Mouse (Mus musculus) lung, embryonic 16.5 days (tissue): ENCODE data around the gene Anapc15-ps. TPM values are rescaled to one million over a fixed set of nuclear protein-coding genes. Genes with fewer than 3 reads are reported as not detected.
"Not testable (repeated sequence)": the region's sequence is repeated elsewhere in the genome, so short reads cannot be mapped to it uniquely, and the experiment has no call there.

Experiments used
- ATAC-seq: fragments of 200-750 bp; cut with Nextera tagmentation; 2 replicates; pipeline ENCODE4 v1.8.0; 2017; ENCODE audit warnings: low read depth, mild to moderate bottlenecking, moderate library complexity
- H3K27ac ChIP-seq: fragments of 300-500 bp; sonication (generic); 2 replicates; pipeline ENCODE4 v1.5.1; 2014; ENCODE audit warnings: mild to moderate bottlenecking, control low read depth, low read length
- H3K27me3 ChIP-seq: fragments of 300-500 bp; sonication (generic); 2 replicates; pipeline ENCODE4 v1.6.1; 2014; ENCODE audit warnings: low read depth, low read length, mixed read lengths; ENCODE audit not compliant: control insufficient read depth, insufficient read depth
- H3K36me3 ChIP-seq: fragments of 300-500 bp; sonication (generic); 2 replicates; pipeline ENCODE4 v1.6.1; 2014; ENCODE audit warnings: low read length; ENCODE audit not compliant: control insufficient read depth, insufficient read depth
- H3K4me1 ChIP-seq: fragments of 300-500 bp; sonication (generic); replicated peaks from 2 replicates; pipeline ENCODE4 v1.6.1; 2014; ENCODE audit warnings: low read length, mixed read lengths; ENCODE audit not compliant: control insufficient read depth, insufficient read depth
- H3K4me2 ChIP-seq: fragments of 300-500 bp; sonication (generic); 2 replicates; pipeline ENCODE4 v1.6.1; 2014; ENCODE audit warnings: low read depth, low read length, control low read depth
- H3K4me3 ChIP-seq: fragments of 300-500 bp; sonication (generic); 2 replicates; pipeline ENCODE4 v1.5.1; 2014; ENCODE audit warnings: mild to moderate bottlenecking, low read length, control low read depth
- H3K9ac ChIP-seq: fragments of 300-500 bp; sonication (generic); 2 replicates; pipeline ENCODE4 v1.6.1; 2014; ENCODE audit warnings: low read length, control low read depth
- H3K9me3 ChIP-seq: fragments of 300-500 bp; sonication (generic); 2 replicates; pipeline ENCODE4 v1.6.1; 2016; ENCODE audit warnings: low read length; ENCODE audit not compliant: control insufficient read depth
- WGBS: fragments of 180-500 bp; shearing (Covaris S2); extraction: QIAGEN DNeasy Blood & Tissue Kit; methylation state at CpG from one replicate; pipeline ENCODE4 v1.1.7; 2014; 5-methylcytosine and 5-hydroxymethylcytosine counted together
- polyA plus RNA-seq: library from polyadenylated mRNA; unstranded; fragments of >200 nt; fragmentation: Nextera tagmentation; extraction: Ambion mirVana; gene quantifications from 2 replicates; pipeline ENCODE4 v1.2.1, GENCODE M21; 2015

Gene Anapc15-ps
- polyA plus RNA-seq, 1 experiment from 2014 or later, result not detected

DNA sequence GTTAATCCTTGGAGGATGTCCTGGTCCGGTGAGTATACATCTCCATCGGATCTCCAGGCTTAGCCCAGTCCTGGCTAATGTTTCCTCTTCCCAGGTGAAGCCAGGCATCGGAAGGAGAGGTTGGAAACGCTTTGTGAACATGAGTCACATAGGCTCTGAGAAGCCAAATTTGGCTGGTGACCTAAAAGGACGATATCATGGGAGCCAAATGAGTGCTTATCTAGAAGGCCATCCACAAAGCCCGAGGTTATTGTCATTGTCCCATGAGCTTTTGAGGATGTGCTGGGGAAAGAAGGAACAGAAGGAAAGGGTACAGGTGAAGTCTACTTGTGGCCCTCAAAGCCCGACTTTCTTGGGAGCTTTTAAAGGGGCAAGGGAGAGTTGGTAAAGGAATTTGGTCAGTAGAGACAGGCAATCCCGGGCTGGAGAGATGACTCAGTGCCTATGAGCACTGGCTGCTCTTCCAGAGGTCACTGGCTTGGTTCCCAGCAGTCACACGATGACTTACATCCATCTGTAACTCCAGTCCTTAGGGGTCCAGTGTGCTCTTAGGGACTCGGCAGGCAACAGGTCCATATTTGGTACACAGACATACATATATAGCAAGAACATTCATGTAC is 42.4 kb downstream of the Anapc15-ps start:
- Histone ChIP-seq H3K4me1 (no peaks in the 10 kb centered on the region), H3K36me3 (no peaks in the 10 kb centered on the region), H3K4me3 (no peak overlapping the region), H3K27ac (no peak overlapping the region), H3K27me3 (no peaks in the 10 kb centered on the region), H3K9me3 (no peaks in the 10 kb centered on the region), H3K9ac (no peak overlapping the region), H3K4me2 (no peak overlapping the region)
- ATAC-seq, result no peak
- WGBS, result 75% methylated on average over 10 of the region's 10 CpGs

GRCm38 (mm10) chr10:95630166-95630565 is 43.1 kb downstream of the Anapc15-ps start:
- not testable (repeated sequence) for H3K9me3 ChIP-seq

DNA sequence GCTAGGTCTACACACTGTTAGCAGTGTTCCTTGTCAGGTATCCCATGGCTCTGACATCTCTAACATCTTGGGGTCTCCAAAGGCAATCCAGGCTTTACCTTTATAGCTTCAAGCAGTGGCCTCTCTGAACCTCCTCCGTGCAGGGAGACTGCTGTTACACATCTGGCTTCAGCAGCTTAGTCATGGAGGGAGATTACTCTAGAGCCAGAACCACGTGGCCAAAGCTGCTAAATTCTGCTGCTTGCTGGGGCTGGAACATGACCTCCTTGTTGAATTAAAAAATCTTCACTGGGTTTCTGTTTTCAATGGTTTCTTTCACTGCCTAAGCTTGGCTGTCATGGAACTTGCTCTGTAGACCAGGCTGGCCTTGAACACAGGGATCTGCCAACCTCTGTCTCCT is 44.9 kb downstream of the Anapc15-ps start:
- no peaks in the 10 kb centered on the region for H3K9me3 ChIP-seq
- H3K27ac ChIP-seq, result no peak overlapping the region
- H3K4me2 ChIP-seq, result no peak overlapping the region
- no peak overlapping the region for H3K9ac ChIP-seq
- peaks cover 2% of the 10 kb centered on the region; the same call in 1 of the 2 replicates for H3K4me1 ChIP-seq
- no peaks in the 10 kb centered on the region for H3K36me3 ChIP-seq
- no peak for ATAC-seq
- 69% methylated on average over 2 of the region's 2 CpGs for whole genome bisulfite sequencing
- H3K27me3 ChIP-seq, result no peaks in the 10 kb centered on the region
- no peak overlapping the region for H3K4me3 ChIP-seq

More at GRCm38 (mm10) chr10:95630166-95630565, 43.1 kb downstream of the Anapc15-ps start:
- 75% methylated on average over 4 of the region's 4 CpGs for WGBS
- not testable (repeated sequence) for ATAC-seq, H3K4me3 ChIP-seq, H3K36me3 ChIP-seq, H3K4me2 ChIP-seq, H3K27ac ChIP-seq, H3K9ac ChIP-seq, H3K27me3 ChIP-seq, H3K4me1 ChIP-seq

GRCm38 (mm10) chr10:95627381-95627780 is 45.9 kb downstream of the Anapc15-ps start:
- WGBS, result 53% methylated on average over 6 of the region's 6 CpGs

DNA sequence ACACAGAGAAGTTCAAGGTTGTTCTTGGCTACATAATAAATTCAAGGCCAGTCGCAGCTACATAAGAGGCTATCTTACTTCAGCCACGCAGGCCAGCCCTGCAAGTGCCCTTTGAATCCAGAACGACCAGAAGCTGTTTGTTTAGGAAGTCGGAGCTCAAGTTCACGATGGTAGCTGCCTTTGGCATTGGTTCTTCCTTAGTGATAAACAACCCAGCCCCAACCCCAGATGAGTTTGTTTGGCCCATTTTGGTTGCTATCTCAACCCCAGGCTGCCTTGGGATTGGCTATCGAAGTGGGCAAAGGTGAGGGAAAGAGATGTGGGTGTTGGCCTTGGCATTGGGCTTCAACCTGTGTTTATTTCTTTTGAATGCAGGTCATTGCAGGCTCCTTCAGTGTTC is 48.0 kb downstream of the Anapc15-ps start:
- no peak overlapping the region for H3K27ac ChIP-seq
- H3K27me3 ChIP-seq, result no peaks in the 10 kb centered on the region
- WGBS, result 46% methylated on average over 6 of the region's 6 CpGs
- H3K4me1 ChIP-seq, result peaks cover 5% of the 10 kb centered on the region; the same call in 1 of the 2 replicates
- no peak overlapping the region for H3K9ac ChIP-seq
- no peak for ATAC-seq
- H3K4me3 ChIP-seq, result no peak overlapping the region
- H3K4me2 ChIP-seq, result no peak overlapping the region
- H3K36me3 ChIP-seq, result no peaks in the 10 kb centered on the region
- no peaks in the 10 kb centered on the region for H3K9me3 ChIP-seq

More at GRCm38 (mm10) chr10:95627381-95627780, 45.9 kb downstream of the Anapc15-ps start:
- H3K9ac ChIP-seq, result no peak overlapping the region
- ATAC-seq, result no peak
- no peak overlapping the region for H3K4me2 ChIP-seq
- H3K36me3 ChIP-seq, result no peaks in the 10 kb centered on the region
- H3K27me3 ChIP-seq, result no peaks in the 10 kb centered on the region
- H3K27ac ChIP-seq, result no peak overlapping the region
- H3K4me3 ChIP-seq, result no peak overlapping the region
- peaks cover 5% of the 10 kb centered on the region; the same call in 1 of the 2 replicates for H3K4me1 ChIP-seq
- H3K9me3 ChIP-seq, result no peaks in the 10 kb centered on the region

DNA sequence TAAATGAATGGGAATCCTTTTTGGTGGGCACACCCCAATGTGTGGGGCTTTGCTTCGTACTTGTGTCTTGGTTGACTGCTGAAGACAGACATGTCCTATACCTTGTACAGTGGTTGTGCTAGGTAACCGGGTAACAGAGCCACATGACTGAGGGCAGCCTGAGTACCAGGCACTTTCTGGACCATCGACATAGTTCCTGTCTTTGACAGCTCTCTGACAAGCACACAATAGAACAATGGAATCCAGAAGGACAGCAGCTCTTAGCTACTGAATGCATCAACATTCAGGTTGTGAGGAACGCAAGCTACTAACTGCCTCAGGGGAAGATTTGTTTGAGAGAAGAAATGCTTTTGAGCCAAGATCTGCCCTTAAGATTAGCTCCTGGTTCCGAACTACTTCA is 49.2 kb downstream of the Anapc15-ps start:
- H3K4me3 ChIP-seq, result no peak overlapping the region
- H3K27me3 ChIP-seq, result no peaks in the 10 kb centered on the region
- peak; percentile 47; the same call in 1 of the 2 replicates for ATAC-seq
- WGBS, result 54% methylated on average over 5 of the region's 5 CpGs
- H3K9ac ChIP-seq, result no peak overlapping the region
- H3K4me2 ChIP-seq, result no peak overlapping the region
- H3K36me3 ChIP-seq, result no peaks in the 10 kb centered on the region
- H3K4me1 ChIP-seq, result peaks cover 5% of the 10 kb centered on the region; the same call in 1 of the 2 replicates
- H3K27ac ChIP-seq, result no peak overlapping the region
- H3K9me3 ChIP-seq, result no peaks in the 10 kb centered on the region

DNA sequence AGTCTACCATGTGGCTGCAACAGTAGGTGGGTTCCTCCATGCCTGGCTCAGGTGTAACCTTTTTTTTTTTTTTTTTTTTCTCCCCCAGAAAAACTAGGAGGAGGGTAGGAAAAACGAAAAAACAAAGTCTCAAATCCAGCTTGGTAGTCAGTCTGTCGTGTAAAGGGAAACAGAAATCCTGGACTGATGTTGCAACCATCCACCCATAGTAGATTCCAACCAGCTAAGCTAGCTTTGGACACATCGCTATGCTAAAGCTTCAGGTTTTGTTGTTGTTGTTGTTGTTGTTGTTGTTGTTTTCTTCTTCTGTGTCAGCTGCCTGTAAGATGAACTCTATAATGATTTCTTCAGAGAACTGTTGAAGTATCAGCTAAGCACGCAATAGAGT is 49.7 kb downstream of the Anapc15-ps start:
- Histone ChIP-seq H3K27me3 (no peaks in the 10 kb centered on the region), H3K4me1 (peaks cover 5% of the 10 kb centered on the region; the same call in 1 of the 2 replicates), H3K27ac (no peak overlapping the region), H3K9me3 (no peaks in the 10 kb centered on the region), H3K4me2 (no peak overlapping the region), H3K4me3 (no peak overlapping the region), H3K36me3 (no peaks in the 10 kb centered on the region), H3K9ac (no peak overlapping the region)
- WGBS, result 73% methylated on average over 4 of the region's 4 CpGs
- no peak for ATAC-seq

Other genes starting within 250 kb of the Anapc15-ps start
- gene Mrpl42, start 171.5 kb downstream of the Anapc15-ps start, polyA plus RNA-seq, result 298 and 313 TPM in 2 replicates
- gene Ube2n, start 158.3 kb downstream of the Anapc15-ps start, polyA plus RNA-seq, result 355 and 360 TPM in 2 replicates
- gene Nudt4, start 109.3 kb downstream of the Anapc15-ps start, polyA plus RNA-seq, result 55.1 and 59.3 TPM in 2 replicates
- not detected in 2 replicates for gene Gm33543, start 169.5 kb upstream of the Anapc15-ps start, polyA plus RNA-seq